Mouse (Mus musculus): ENCODE results near the gene Cr1l.
A peak's percentile ranks its signal among the peaks of the same experiment; 100 is the strongest.

Cr1l gene

GRCm38 (mm10) chr1:195130953-195131674 lies at the start of gene Cr1l:
TSS of gene Cr1l (minus strand) at chr1:195131586.
- peak; percentile 60; the same call in 1 of the 2 replicates for TF ChIP-seq GATA4 (IDR thresholded peaks at IDR 0.05; ENCODE audit: insufficient replicate concordance, low read length)

DNA sequence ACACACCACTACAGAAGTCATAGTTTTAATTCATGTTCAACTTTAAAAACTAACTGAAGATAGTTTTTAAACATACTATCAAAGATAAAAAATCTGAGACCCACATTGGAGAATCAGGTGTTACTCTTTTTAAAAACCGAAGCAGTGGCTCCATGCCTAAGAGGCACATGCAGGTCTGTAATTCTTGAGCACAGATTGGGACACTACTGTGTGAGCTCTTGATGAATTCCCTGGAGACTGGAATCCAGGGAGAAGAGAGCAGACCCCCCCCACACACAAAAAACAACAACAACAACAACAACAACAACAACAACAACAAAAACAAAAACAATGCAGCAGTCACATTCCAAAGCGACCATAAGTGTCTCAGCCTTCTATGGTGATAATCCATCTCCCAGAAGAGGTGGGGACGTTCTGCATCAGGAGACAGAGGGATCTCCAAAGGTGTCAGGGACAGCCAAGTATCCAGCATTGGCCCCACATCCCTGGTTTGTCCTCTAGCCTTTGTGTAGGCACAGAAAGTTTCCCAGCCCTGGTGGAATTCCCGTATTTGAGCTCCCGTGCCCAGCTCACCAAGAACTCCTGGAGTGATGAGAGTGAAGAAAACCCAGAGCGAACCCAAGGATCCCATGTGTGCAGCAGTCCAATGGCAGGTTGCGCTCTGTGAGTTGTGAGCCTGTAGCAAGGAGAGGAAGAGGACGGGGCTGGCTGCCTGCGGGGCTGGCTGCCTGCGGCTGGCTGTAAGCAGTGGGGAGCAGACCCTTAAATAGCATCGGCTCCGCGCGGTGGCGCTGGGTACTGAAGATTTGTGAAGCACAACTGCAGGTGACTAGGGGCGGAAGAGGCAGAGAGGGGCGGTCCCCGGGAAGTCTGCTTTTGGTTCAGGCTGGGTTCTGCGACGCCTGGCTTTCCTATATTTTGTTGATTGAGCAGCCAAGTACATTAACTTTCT lies 44.9 kb upstream of the Cr1l start, which contains the start of gene Cr2:
Gene Cr2, minus strand, starts transcription at position 737 of the 952 bp plus-strand sequence.
- no peak for TF ChIP-seq GATA4 (IDR thresholded peaks at IDR 0.05; ENCODE audit: insufficient replicate concordance, low read length)

- TF ChIP-seq GATA4 (IDR thresholded peaks at IDR 0.05; ENCODE audit: insufficient replicate concordance, low read length): no peak
These were observed 33.8 kb upstream of the Cr1l start for GRCm38 (mm10) chr1:195164996-195165755.

- no peak for TF ChIP-seq GATA4 (IDR thresholded peaks at IDR 0.05; ENCODE audit: insufficient replicate concordance, low read length)
These were observed 684 bp upstream of the Cr1l start for GRCm38 (mm10) chr1:195132070-195132469.

- TF ChIP-seq GATA4 (IDR thresholded peaks at IDR 0.05; ENCODE audit: insufficient replicate concordance, low read length): no peak
These were observed 259 bp upstream of the Cr1l start for GRCm38 (mm10) chr1:195131675-195132015.

GRCm38 (mm10) chr1:195130479-195130878 lies 907 bp downstream of the Cr1l start:
- TF ChIP-seq GATA4 (IDR thresholded peaks at IDR 0.05; ENCODE audit: insufficient replicate concordance, low read length): no peak

DNA sequence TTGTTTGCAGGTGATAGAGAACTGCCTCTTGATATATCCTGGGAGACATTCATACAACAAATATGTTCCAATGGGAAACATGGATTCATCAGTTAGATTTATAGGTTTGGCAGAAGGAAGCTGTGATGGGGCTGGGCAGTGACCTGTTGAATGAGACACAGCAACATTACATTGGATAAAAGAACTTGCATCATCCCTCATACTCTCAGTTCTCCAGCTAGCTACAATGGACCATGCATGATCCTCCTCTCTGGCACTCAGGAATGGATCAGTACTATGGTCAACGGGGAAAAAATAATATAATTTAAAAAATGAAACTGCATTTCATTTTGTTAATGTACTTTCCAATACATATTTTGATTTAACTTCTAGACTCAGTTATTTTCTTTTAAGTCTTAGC lies 1.5 kb downstream of the Cr1l start:
- TF ChIP-seq GATA4 (IDR thresholded peaks at IDR 0.05; ENCODE audit: insufficient replicate concordance, low read length): no peak

DNA sequence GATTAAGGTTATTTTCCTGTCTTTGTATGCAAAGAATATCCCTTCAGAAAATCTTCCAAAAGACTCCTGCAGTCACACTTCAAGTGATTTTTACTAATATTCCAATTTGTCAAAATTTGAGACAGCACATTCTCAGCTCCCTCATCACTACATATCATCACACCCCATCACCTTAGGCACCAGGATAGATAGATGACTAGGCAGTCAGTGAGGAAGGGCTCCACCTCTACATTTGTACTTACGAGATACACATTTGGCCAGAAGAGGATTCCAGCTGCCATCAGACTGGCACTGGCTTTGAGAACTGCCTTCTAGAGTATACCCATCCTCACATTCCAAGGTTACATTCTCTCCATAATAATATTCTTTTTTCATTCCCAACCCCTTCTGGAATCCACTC lies 17.0 kb downstream of the Cr1l start:
- TF ChIP-seq GATA4 (IDR thresholded peaks at IDR 0.05; ENCODE audit: insufficient replicate concordance, low read length): no peak

- TF ChIP-seq GATA4 (IDR thresholded peaks at IDR 0.05; ENCODE audit: insufficient replicate concordance, low read length): no peak
These were observed 17.8 kb downstream of the Cr1l start for GRCm38 (mm10) chr1:195113621-195114020.

DNA sequence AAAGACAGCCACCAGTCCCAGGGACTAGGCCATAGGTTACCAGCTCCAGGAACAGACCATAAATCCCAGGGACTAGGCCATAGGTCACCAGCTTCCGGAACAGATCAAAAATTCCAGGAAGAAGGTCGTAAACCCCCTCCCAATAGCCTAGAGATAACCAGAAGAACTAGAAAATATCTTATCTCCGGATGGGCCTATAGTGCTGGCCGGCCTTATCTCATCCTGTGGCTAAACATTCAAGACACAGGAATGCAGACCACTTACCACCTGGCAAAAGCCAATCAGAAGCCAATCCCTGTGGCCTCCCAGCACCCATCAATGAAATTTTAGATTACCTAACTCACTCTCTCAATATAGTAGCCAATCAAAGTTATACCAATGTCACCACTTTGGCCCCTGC lies 30.7 kb downstream of the Cr1l start:
- TF ChIP-seq GATA4 (IDR thresholded peaks at IDR 0.05; ENCODE audit: insufficient replicate concordance, low read length): peak; percentile 59; the same call in 1 of the 2 replicates

DNA sequence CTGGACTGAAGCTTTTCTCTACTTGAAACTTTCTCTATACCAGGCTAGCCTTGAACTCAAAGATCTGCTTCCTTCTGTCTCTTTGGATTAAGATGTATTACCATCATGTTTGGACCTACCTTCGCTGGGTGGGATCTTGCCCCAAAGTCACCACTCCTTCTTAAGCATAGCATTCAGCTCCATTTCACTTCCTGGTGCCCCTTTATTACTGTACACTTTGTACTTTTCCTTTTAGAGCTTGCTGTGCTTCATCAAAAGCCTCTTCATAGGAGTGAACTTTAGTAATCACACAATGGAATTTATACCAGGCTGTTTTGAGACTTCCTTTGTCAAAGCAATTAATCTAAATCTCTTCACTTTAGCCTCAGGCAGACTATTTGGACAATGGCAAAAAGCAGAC lies 33.4 kb downstream of the Cr1l start:
- no peak for TF ChIP-seq GATA4 (IDR thresholded peaks at IDR 0.05; ENCODE audit: insufficient replicate concordance, low read length)

GRCm38 (mm10) chr1:195092220-195092720 lies 39.1 kb downstream of the Cr1l start, which contains the start of gene Cd46:
TSS of gene Cd46 (minus strand) at chr1:195092249.
- peak; percentile 45; the same call in 1 of the 2 replicates for TF ChIP-seq GATA4 (IDR thresholded peaks at IDR 0.05; ENCODE audit: insufficient replicate concordance, low read length)

- no peak for TF ChIP-seq GATA4 (IDR thresholded peaks at IDR 0.05; ENCODE audit: insufficient replicate concordance, low read length)
These were observed 39.6 kb downstream of the Cr1l start for GRCm38 (mm10) chr1:195091699-195092219.

DNA sequence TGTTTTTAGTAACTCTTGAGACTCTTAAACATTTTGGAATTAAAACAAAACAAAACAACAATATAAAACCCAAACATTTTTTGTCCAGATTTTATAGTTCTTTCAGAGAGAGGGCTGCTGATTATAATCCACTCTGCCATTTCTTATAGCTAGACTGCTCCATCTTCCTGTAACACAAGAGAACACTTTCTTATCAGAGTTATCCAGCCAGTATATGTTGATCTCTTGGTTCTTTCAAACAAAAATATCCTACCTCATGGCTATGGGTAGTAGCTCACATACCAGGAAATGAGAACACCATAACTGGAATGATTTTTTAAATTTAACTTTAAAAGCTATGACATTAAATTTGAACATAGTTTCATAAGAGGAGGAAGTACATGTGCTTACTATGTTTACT lies 49.2 kb downstream of the Cr1l start:
- no peak for TF ChIP-seq GATA4 (IDR thresholded peaks at IDR 0.05; ENCODE audit: insufficient replicate concordance, low read length)
